Mouse (Mus musculus) embryonic fibroblast, embryonic 13.5 days (primary cell): Measurements from ENCODE around the gene Psma7.

Experiments
- CTCF ChIP-seq: IDR thresholded peaks from 2 replicates; pipeline ENCODE4 v1.5.1; 2011; ENCODE audit warnings: mild to moderate bottlenecking, control low read depth, low read length, moderate library complexity, borderline replicate concordance; ENCODE audit not compliant: insufficient read depth
- POLR2A ChIP-seq: IDR thresholded peaks from 2 replicates; pipeline ENCODE4 v1.6.1; 2011; ENCODE audit warnings: low read depth, mild to moderate bottlenecking, control low read depth, low read length, moderate library complexity

DNA sequence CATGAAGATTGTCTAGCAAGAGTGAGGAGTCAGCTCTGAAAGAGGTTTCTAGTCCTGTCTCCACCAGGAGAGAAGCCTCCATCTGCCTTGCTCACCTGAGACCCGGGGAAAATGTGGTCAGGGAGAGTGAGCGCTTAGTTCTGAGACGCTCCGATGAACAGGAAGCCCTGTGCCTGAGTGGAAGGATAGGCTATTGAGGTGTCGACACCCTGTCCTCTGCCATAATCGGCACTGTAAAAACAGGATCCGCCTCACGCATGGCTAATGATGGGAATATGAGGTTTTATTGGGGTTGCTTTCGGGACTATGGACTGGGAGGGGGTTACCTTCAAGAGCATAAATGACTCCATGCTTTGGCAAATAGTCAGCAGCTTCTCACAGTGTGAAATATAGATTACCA is 23.7 kb downstream of the Psma7 start:
- TF ChIP-seq POLR2A (no peak), CTCF (no peak)
